Mouse (Mus musculus): ENCODE results near the gene Znfx1.

DNA sequence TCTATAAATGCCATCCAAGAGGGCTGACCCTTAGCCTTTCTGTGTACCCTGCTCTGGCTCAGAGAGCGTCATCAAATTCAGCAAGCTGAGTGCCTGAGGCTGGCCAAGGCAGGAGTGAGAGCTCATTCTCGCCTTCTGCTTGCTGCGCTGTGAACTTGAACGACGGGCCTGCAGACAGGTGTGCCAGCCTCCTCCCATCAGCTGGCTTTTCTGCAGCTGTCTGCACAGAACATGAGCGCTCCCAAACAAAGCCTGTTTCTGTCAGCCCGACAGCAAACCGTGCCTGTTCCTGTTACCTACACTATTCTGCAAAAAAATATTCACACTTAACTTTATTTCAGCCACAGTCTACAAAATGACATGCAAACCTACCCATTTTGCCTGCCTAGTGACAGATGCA is 46.7 kb upstream of the Znfx1 start:
- TF ChIP-seq MYOD1 (IDR thresholded peaks at IDR 0.05; ENCODE audit: control insufficient read depth in 1 of 3, insufficient read length in 2 of 3, low read depth in 2 of 3) (peak in 2 of 3 experiments; percentile 75 to 89), POLR2A (IDR thresholded peaks at IDR 0.05; ENCODE audit: insufficient read length, low read depth) (no peak), POLR2AphosphoS2 (IDR thresholded peaks at IDR 0.05; ENCODE audit: insufficient read length, low read depth) (no peak), E2F4 (IDR thresholded peaks at IDR 0.05; ENCODE audit: insufficient read depth) (no peak), TCF12 (IDR thresholded peaks at IDR 0.05; ENCODE audit: insufficient read depth, poor library complexity, severe bottlenecking) (no peak), MAX (IDR thresholded peaks at IDR 0.05; ENCODE audit: low read depth) (no peak), USF1 (IDR thresholded peaks at IDR 0.05; ENCODE audit: low read depth) (no peak), SRF (IDR thresholded peaks at IDR 0.05; ENCODE audit: control insufficient read depth, insufficient read length, low read depth) (no peak), MYOG (IDR thresholded peaks at IDR 0.05; ENCODE audit: control insufficient read depth in 1 of 3, insufficient read depth in 1 of 3, insufficient read length in 2 of 3, low read depth in 2 of 3) (peak; percentile 14 to 93 (median 80)), CEBPB (IDR thresholded peaks at IDR 0.05; ENCODE audit: insufficient read depth, poor library complexity, severe bottlenecking) (no peak), REST (IDR thresholded peaks at IDR 0.05; ENCODE audit: insufficient read depth, insufficient read length) (no peak)

All from myocyte (in vitro differentiated cells).